Mouse (Mus musculus): ENCODE data around the gene Dhx57. TPM values are rescaled to one million over a fixed set of nuclear protein-coding genes. Genes with fewer than 3 reads are reported as not detected.

The Dhx57 gene
- polyA plus RNA-seq (2017; shearing (Covaris generic)): 10 to 100 TPM; 27.1 to 29.8 TPM

GRCm38 (mm10) chr17:80290074-80290657 lies at the start of gene Dhx57, which contains the start of gene Morn2:
TSS of gene Dhx57 (minus strand) at chr17:80290476.
TSS of gene Morn2 (plus strand) at chr17:80290203.

GRCm38 (mm10) chr17:80307251-80307650 lies 17.0 kb upstream of the Dhx57 start, which contains the start of gene Arhgef33:
TSS of gene Arhgef33 (plus strand) at chr17:80307407.

GRCm38 (mm10) chr17:80224326-80225116 lies 65.8 kb downstream of the Dhx57 start, which contains the start of gene Gemin6:
TSS of gene Gemin6 (plus strand) at chr17:80224441.

GRCm38 (mm10) chr17:80206671-80207581 lies 83.3 kb downstream of the Dhx57 start, which contains the start of the genes Srsf7 and Ttc39d:
TSS of gene Srsf7 (minus strand) at chr17:80207307.
TSS of gene Ttc39d (plus strand) at chr17:80207460.

Other genes with a start within 250 kb of the Dhx57 start
- 100 to 1,000 TPM in 1 of 2 experiments, 10 to 100 TPM in 1; 96.1 to 111 TPM for gene Hnrnpll, start 228.1 kb downstream of the Dhx57 start, polyA plus RNA-seq (2017; shearing (Covaris generic))
- 10 to 100 TPM; 30.0 to 55.2 TPM for gene Galm, start 163.0 kb downstream of the Dhx57 start, polyA plus RNA-seq (2017; shearing (Covaris generic))
- gene Srsf7, start 83.2 kb downstream of the Dhx57 start, polyA plus RNA-seq (2017; shearing (Covaris generic)): 100 to 1,000 TPM; 450 to 635 TPM
- gene Ttc39d, start 83.0 kb downstream of the Dhx57 start, polyA plus RNA-seq (2017; shearing (Covaris generic)): not detected
- gene Gemin6, start 66.0 kb downstream of the Dhx57 start, polyA plus RNA-seq (2017; shearing (Covaris generic)): 10 to 100 TPM in 1 of 2 experiments, 1 to 10 TPM in 1; 10.0 to 22.7 TPM
- gene Morn2, start 273 bp downstream of the Dhx57 start, polyA plus RNA-seq (2017; shearing (Covaris generic)): 1 to 10 TPM; 3.0 to 3.9 TPM
- 1 to 10 TPM; 1.3 to 1.4 TPM for gene Arhgef33, start 16.9 kb upstream of the Dhx57 start, polyA plus RNA-seq (2017; shearing (Covaris generic))
- not detected for gene Gm10190, start 83.1 kb upstream of the Dhx57 start, polyA plus RNA-seq (2017; shearing (Covaris generic))
- gene Sos1, start 190.0 kb upstream of the Dhx57 start, polyA plus RNA-seq (2017; shearing (Covaris generic)): 10 to 100 TPM; 10.9 to 16.5 TPM

Measured in inflammation-experienced regulatory T-cells (primary cell).